Mouse (Mus musculus): ENCODE measurements at regions not wholly inside any gene's neighbourhood (a gene's known extent, or its start where the extent isn't known, plus 50 kb on each side); places are given as distances from the start of the nearest gene placed in this dataset.

DNA sequence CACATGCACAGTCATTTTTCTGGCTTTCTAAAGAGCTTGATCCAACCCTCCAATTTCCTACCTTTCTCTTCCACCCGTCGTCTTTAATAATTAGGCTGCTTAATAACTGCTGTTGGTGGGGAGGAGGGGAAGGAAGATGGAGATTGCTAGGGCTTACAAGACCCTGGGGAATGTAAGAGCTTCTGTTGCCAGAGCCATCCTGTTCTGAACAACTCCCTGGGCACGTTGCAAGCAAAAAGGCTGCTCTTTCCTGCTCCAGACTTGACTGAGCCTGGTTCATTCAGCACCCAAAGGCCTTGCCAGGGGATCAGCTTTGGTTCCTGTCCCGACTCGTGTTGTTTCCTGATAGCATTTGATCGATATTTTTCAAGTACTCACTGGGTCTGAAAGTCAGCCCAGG, 82.3 kb upstream of the Fut8 start:
- TF ChIP-seq CTCF (IDR thresholded peaks at IDR 0.05; ENCODE audit: insufficient read depth, low read length) (no peak), POLR2A (IDR thresholded peaks at IDR 0.05; ENCODE audit: borderline replicate concordance, extremely low read depth, low read depth, low read length) (no peak)
